Mouse (Mus musculus): ENCODE data around the gene Retreg1. TPM values are rescaled to one million over a fixed set of nuclear protein-coding genes. Genes with fewer than 3 reads are reported as not detected.
A peak's percentile ranks its signal among the peaks of the same experiment; 100 is the strongest.

Gene Retreg1
- total and polyA plus RNA-seq, 2 experiments from 2014 or later: 28.0 to 29.0 TPM

DNA sequence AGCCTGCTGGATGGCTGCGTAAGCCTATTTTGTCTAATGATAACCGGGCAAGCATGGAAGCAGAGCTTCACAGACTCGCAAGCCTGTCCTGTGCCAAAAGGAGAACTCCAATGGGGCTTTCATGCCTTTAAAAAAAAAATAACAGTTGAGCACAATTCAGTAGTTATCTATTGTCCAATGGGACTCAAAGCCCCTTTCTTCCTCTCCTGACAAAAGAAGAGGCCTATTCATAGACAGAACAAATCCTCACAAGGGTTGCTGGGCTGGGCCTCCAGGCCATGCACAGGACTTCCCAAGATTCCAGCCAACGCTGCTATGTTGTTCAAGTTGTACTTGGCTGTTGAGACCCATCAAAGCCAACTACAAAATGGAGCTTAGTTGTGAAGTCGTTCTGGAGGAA lies 56.0 kb downstream of the Retreg1 start:
- Histone ChIP-seq H3K9me3 (ENCODE audit: low read length) (no peaks in the 10 kb centered on the region), H3K9ac (replicated peaks; ENCODE audit: low read length, poor library complexity, severe bottlenecking) (no peak overlapping the region), H3K4me1 (ENCODE audit: insufficient read depth, low read length) (no peaks in the 10 kb centered on the region), H3K36me3 (ENCODE audit: insufficient read depth, low read length) (no peaks in the 10 kb centered on the region), H3K4me2 (ENCODE audit: low read depth, low read length, poor library complexity, severe bottlenecking) (no peak overlapping the region), H3K4me3 (ENCODE audit: low read depth, low read length) (no peak overlapping the region), H3K27me3 (ENCODE audit: insufficient read depth, low read length) (no peaks in the 10 kb centered on the region), H3K27ac (ENCODE audit: low read depth, low read length) (no peak overlapping the region)
- ATAC-seq (ENCODE audit: low FRiP score): no peak
- peak; percentile 10 for DNase-seq (ENCODE audit: low spot score)
- TF ChIP-seq CTCF (IDR thresholded peaks at IDR 0.05): no peak
- WGBS: 28% methylated on average over 5 of the region's 5 CpGs

DNA sequence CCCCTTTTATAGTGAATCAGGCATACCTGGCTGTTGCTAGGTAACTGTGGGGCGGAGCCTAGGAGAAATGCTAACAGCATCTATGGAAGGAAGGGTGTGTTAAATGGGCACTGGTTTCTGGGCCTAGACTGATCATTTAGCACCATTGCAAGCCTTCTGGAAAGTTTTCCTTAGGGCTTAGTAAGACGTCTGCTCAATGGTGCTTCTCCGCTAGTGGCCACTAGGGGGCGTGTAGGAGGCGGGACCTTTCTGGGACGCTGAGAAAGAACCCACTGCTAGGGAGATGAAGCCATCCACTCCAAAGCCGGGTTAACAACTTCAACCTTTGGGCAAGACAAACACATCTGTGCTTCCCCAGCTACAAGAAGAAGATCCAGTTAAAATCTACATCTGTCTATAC lies 57.6 kb downstream of the Retreg1 start:
- no peaks in the 10 kb centered on the region for H3K27me3 ChIP-seq (ENCODE audit: insufficient read depth, low read length)
- no peaks in the 10 kb centered on the region for H3K36me3 ChIP-seq (ENCODE audit: insufficient read depth, low read length)
- no peak for ATAC-seq (ENCODE audit: low FRiP score)
- H3K9me3 ChIP-seq (ENCODE audit: low read length): no peaks in the 10 kb centered on the region
- WGBS: 12% methylated on average over 7 of the region's 7 CpGs
- peak; percentile 57 for DNase-seq (ENCODE audit: low spot score)
- H3K4me1 ChIP-seq (ENCODE audit: insufficient read depth, low read length): no peaks in the 10 kb centered on the region
- H3K4me3 ChIP-seq (ENCODE audit: low read depth, low read length): no peak overlapping the region
- H3K9ac ChIP-seq (replicated peaks; ENCODE audit: low read length, poor library complexity, severe bottlenecking): no peak overlapping the region
- H3K27ac ChIP-seq (ENCODE audit: low read depth, low read length): no peak overlapping the region
- TF ChIP-seq CTCF (IDR thresholded peaks at IDR 0.05): peak; percentile 73
- H3K4me2 ChIP-seq (ENCODE audit: low read depth, low read length, poor library complexity, severe bottlenecking): no peak overlapping the region

DNA sequence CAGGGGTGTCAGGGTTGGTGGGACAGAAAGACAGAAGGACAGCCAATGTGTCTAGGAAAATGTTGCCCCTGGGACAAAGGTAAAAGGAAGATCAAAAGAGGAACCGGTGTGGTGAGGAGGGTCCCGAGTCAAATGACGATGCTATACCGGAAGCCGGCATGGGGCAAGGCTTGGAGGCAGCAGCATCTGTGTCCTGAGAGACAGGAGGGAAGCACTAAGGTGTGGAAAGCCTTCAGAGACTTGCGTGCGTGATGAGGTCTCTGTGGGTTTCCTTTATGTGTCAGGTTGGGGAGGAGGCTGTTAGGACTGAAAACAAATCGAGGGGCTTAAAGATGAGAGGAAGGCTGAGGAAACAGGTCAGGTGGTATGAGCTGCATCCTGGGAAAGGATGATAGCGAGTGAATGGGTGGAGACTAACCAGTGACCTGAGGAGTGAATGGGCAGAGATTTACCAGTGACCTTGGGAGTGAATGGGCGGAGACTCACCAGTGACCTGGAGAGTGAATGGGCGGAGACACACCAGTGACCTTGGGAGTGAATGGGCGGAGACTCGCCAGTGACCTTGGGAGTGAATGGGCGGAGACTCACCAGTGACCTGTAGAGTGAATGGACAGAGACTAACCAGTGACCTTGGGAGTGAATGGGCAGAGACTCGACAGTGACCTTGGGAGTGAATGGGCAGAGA lies 60.1 kb downstream of the Retreg1 start:
- H3K27me3 ChIP-seq (ENCODE audit: insufficient read depth, low read length): no peaks in the 10 kb centered on the region
- H3K9me3 ChIP-seq (ENCODE audit: low read length): no peaks in the 10 kb centered on the region
- H3K9ac ChIP-seq (replicated peaks; ENCODE audit: low read length, poor library complexity, severe bottlenecking): no peak overlapping the region
- H3K27ac ChIP-seq (ENCODE audit: low read depth, low read length): no peak overlapping the region
- no peak for DNase-seq (ENCODE audit: low spot score)
- no peak overlapping the region for H3K4me3 ChIP-seq (ENCODE audit: low read depth, low read length)
- no peak for ATAC-seq (ENCODE audit: low FRiP score)
- H3K4me1 ChIP-seq (ENCODE audit: insufficient read depth, low read length): no peaks in the 10 kb centered on the region
- 91% methylated on average over 15 of the region's 15 CpGs for WGBS
- H3K36me3 ChIP-seq (ENCODE audit: insufficient read depth, low read length): no peaks in the 10 kb centered on the region
- H3K4me2 ChIP-seq (ENCODE audit: low read depth, low read length, poor library complexity, severe bottlenecking): no peak overlapping the region
- TF ChIP-seq CTCF (IDR thresholded peaks at IDR 0.05): no peak

GRCm38 (mm10) chr15:25904435-25905021 lies 61.5 kb downstream of the Retreg1 start:
- Histone ChIP-seq H3K9me3 (ENCODE audit: low read length) (no peaks in the 10 kb centered on the region), H3K36me3 (ENCODE audit: insufficient read depth, low read length) (no peaks in the 10 kb centered on the region), H3K4me2 (ENCODE audit: low read depth, low read length, poor library complexity, severe bottlenecking) (no peak overlapping the region), H3K27ac (ENCODE audit: low read depth, low read length) (no peak overlapping the region), H3K4me3 (ENCODE audit: low read depth, low read length) (no peak overlapping the region), H3K9ac (replicated peaks; ENCODE audit: low read length, poor library complexity, severe bottlenecking) (no peak overlapping the region), H3K4me1 (ENCODE audit: insufficient read depth, low read length) (no peaks in the 10 kb centered on the region), H3K27me3 (ENCODE audit: insufficient read depth, low read length) (no peaks in the 10 kb centered on the region)
- no peak for ATAC-seq (ENCODE audit: low FRiP score)
- 81% methylated on average over 14 of the region's 14 CpGs for WGBS
- no peak for TF ChIP-seq CTCF (IDR thresholded peaks at IDR 0.05)
- DNase-seq (ENCODE audit: low spot score): no peak

DNA sequence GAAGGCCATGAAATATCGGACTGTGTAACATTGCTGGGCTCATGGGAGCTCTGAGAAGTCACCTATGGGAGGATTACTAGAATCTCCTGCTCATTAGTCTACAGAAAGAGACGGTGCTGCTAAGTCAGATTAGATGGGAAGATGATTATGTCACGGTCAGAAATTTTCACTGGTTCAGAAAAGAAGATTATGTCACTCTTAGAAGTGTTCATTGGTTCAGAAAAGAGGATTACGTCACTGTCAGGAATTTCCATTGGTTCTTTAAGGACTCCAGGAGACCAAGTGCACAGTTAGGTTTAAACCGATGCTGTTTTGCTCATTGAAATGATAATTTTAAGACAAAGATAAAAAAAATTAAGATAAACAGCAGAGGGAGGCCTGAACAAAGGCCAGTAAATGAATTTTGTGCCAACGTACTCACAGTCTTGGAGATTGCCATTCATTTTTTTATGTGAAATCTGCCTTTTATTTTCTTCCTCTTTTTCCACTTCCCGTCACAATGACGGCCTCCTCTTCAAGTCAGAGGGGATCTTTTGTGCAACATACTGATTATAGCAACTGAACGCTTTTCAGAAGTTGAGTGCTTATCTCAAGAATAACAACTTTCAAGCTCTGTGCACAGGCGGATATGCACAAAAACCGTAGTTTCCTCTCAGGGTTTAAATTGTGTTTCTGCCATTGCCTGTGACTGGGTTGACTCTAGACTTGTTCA lies 67.0 kb downstream of the Retreg1 start:
- H3K36me3 ChIP-seq (ENCODE audit: insufficient read depth, low read length): no peaks in the 10 kb centered on the region
- DNase-seq (ENCODE audit: low spot score) (peak; percentile 68), ATAC-seq (ENCODE audit: low FRiP score) (peak; percentile 88)
- peak overlapping the region; percentile 34 for H3K27ac ChIP-seq (ENCODE audit: low read depth, low read length)
- no peaks in the 10 kb centered on the region for H3K9me3 ChIP-seq (ENCODE audit: low read length)
- no peak overlapping the region for H3K4me2 ChIP-seq (ENCODE audit: low read depth, low read length, poor library complexity, severe bottlenecking)
- H3K4me3 ChIP-seq (ENCODE audit: low read depth, low read length): no peak overlapping the region
- H3K27me3 ChIP-seq (ENCODE audit: insufficient read depth, low read length): no peaks in the 10 kb centered on the region
- no peak for TF ChIP-seq CTCF (IDR thresholded peaks at IDR 0.05)
- no peak overlapping the region for H3K9ac ChIP-seq (replicated peaks; ENCODE audit: low read length, poor library complexity, severe bottlenecking)
- WGBS: 29% methylated on average over 11 of the region's 11 CpGs
- peaks cover 4% of the 10 kb centered on the region; the same call in 1 of the 2 replicates for H3K4me1 ChIP-seq (ENCODE audit: insufficient read depth, low read length)

- no peak for ATAC-seq (ENCODE audit: low FRiP score)
These were observed 67.5 kb downstream of the Retreg1 start for GRCm38 (mm10) chr15:25910495-25910865.

More at GRCm38 (mm10) chr15:25910495-25910865, 67.5 kb downstream of the Retreg1 start:
- Histone ChIP-seq H3K9ac (replicated peaks; ENCODE audit: low read length, poor library complexity, severe bottlenecking) (no peak overlapping the region), H3K36me3 (ENCODE audit: insufficient read depth, low read length) (no peaks in the 10 kb centered on the region), H3K4me2 (ENCODE audit: low read depth, low read length, poor library complexity, severe bottlenecking) (no peak overlapping the region), H3K27ac (ENCODE audit: low read depth, low read length) (peak overlapping the region; percentile 34), H3K27me3 (ENCODE audit: insufficient read depth, low read length) (no peaks in the 10 kb centered on the region), H3K9me3 (ENCODE audit: low read length) (no peaks in the 10 kb centered on the region), H3K4me1 (ENCODE audit: insufficient read depth, low read length) (peaks cover 5% of the 10 kb centered on the region), H3K4me3 (ENCODE audit: low read depth, low read length) (no peak overlapping the region)
- no peak for DNase-seq (ENCODE audit: low spot score)
- WGBS: 8% methylated on average over 1 of the region's 1 CpGs
- no peak for TF ChIP-seq CTCF (IDR thresholded peaks at IDR 0.05)

Measured in midbrain, postnatal 0 days (tissue).